Mouse (Mus musculus): ENCODE data around the gene Glis1.

DNA sequence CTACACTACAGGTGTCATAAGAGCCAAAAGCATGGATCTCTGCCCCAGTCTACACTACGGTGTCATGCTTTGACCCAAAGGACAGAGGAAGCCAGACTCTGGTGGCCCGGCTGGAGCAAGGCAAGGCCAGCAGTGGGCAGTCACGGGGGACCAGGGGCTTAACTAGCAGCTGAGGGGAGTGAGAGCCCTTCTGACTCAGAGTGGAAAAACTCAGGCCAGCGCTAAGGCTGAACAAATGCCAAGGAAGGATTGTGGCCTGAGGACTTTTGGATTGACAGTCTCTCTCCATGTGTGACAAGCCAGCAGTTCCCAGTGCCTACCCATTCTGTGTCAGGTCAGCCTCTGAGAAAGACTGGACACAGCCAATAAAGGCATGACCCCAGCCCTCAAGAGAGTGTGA lies 159.0 kb downstream of the Glis1 start:
- TF ChIP-seq EP300 (IDR thresholded peaks at IDR 0.05; ENCODE audit: low read depth) (no peak), CTCF (IDR thresholded peaks at IDR 0.05; ENCODE audit: low read depth) (no peak)
